Mouse (Mus musculus) forelimb bud, embryonic 11.5 days (tissue): ENCODE measurements at regions not wholly inside any gene's neighbourhood (a gene's known extent, or its start where the extent isn't known, plus 50 kb on each side); places are given as distances from the start of the nearest gene placed in this dataset.
"Not testable (repeated sequence)": the region's sequence is repeated elsewhere in the genome, so short reads cannot be mapped to it uniquely, and the experiment has no call there.

Experiments used
- DNase-seq: peaks from one replicate; pipeline ENCODE4 v3.0.0-alpha.2; 2012; ENCODE audit warnings: low read depth, low spot score

- no peak for DNase-seq
Observed at GRCm38 (mm10) chr10:16171251-16171650, 1453.2 kb upstream of the Gje1 start.

DNA sequence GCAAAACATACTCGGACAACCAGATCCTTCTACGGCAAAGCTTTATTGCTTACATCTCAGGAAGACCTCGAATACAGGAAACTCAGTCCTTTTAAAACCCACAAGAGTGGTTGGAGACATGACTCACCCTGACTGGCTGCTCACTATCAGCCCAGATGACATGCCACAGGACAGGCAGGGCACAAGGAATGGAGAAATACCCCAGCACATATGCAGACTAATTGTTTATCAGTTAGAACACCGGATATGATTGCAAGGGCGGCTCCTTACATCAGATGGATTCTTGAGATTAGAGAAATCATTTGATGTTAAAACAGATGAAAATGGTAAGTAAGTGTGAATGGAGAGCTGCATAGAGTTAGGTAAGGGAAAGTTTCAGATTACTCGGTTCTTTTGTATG lies 1441.5 kb upstream of the Gje1 start:
- not testable (repeated sequence) for DNase-seq

GRCm38 (mm10) chr10:16158445-16158844 lies 1440.4 kb upstream of the Gje1 start:
- DNase-seq, result no peak

DNA sequence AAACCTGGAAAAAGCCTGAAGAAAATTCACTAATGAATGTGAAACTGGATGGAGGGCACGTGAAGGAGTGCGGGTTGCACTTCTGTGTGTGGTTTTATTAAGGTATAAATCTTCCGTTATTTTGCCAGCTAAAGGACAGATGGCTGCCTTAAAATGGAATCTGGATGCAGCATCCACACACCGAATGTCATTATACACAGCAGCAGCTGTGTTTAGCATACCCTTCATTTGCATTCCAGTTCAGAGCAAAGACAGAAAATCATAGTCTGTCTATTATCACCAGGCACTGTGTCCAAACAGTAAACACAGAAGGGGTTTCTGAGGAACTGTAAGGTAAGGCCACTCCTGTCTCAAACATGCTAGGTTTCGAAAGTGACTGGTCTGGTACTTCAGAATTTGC lies 1438.9 kb upstream of the Gje1 start:
- DNase-seq, result peak; percentile 2

- DNase-seq, result no peak
Observed at GRCm38 (mm10) chr10:16148991-16149390, 1431.0 kb upstream of the Gje1 start.

DNA sequence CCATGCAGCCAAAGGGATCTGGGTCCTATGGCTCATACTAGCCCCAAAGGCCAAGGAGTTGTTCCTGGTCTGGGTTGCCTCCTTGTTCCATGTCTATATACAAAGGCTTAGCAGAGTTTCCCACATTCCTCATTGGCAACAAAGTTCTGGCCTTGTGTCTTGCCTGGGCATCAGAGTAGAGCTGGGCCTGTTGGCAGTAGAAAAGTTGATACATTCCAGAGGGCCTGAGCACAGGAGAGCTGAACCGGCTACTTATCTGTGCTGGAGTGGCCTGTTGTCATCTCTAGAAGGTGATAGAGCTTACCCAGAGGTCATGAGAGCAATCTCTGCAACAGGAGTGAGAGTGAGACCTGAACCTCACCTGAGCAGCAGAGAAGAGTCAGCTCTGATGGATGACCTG lies 1427.4 kb upstream of the Gje1 start:
- no peak for DNase-seq

- DNase-seq, result no peak
Observed at GRCm38 (mm10) chr10:16123902-16124301, 1405.9 kb upstream of the Gje1 start.

- DNase-seq, result no peak
Observed at GRCm38 (mm10) chr10:16088210-16088609, 1370.2 kb upstream of the Gje1 start.

- no peak for DNase-seq
Observed at GRCm38 (mm10) chr10:16053008-16053407, 1335.0 kb upstream of the Gje1 start.

DNA sequence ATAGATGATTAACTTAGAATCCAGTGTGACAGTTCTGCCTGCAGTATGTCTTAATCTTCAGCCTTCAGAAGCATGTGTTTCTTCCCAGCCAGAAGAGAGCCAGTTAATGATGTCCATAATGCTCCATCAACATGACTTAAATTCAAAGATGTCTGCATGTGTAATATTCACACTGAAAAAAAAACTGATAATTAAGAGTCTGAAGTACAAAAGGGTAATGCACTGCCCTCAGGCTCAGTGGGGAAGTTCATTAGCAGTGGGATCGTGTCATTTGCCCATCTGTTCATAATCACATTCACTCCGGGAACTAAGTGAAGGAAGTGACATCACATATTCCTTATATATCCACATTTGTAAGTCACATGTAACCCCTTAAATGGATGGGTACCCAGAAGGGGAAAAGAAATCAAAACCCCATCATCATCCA lies 1334.5 kb upstream of the Gje1 start:
- DNase-seq, result peak; percentile 6

DNA sequence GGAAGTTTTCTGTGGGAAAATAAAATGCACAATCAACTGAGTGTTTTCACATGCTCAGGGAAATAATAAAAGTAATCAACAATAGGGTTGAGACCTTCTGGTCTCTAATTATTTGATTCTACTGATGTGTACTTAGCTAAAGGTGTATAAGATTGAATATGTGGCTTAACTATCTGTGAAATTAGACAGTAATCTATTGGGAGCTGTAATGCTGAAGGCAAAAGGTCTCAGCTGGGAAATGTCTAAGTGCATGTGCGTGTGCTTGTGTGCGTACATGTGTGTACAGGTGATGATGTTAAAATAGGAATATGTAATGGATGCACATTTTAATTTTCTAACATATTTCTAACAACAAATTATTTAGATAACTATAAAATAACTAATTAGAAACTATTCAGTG lies 1318.2 kb upstream of the Gje1 start:
- DNase-seq, result no peak

GRCm38 (mm10) chr10:16033096-16033495 lies 1315.1 kb upstream of the Gje1 start:
- no peak for DNase-seq

- DNase-seq, result no peak
Observed at GRCm38 (mm10) chr10:16030802-16031201, 1312.8 kb upstream of the Gje1 start.

GRCm38 (mm10) chr10:16014806-16015205 lies 1296.8 kb upstream of the Gje1 start:
- no peak for DNase-seq

DNA sequence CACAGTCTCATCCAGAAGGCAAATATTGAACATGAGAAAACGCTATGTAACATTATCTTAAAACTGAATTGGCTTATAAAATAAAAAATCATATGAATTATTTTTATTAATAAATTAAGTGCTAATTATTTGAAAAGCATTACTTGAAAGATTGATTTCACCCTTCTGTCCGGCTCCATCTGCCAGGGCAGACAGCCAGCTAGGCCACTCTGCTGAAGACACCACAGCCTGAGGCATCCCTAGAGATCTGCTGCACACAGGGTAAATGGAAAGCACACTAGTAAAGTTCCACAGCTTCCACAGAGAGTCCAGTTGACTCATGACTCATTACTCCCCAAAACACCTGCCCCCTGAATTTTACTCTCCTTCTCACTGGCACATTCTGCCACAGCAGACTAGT lies 1283.2 kb upstream of the Gje1 start:
- DNase-seq, result no peak

- no peak for DNase-seq
Observed at GRCm38 (mm10) chr10:15993275-15993674, 1275.3 kb upstream of the Gje1 start.
